Mouse (Mus musculus) E14TG2a.4 (cell line): Measurements from ENCODE around the gene Tmem86b.

Experiments
- CTCF ChIP-seq: conservative IDR thresholded peaks from 2 replicates; pipeline ENCODE4 v1.5.1; 2014; ENCODE audit warnings: low read length
- NANOG ChIP-seq: IDR thresholded peaks from 2 replicates; pipeline ENCODE4 v1.6.1; 2014; ENCODE audit warnings: borderline replicate concordance, low read length, mixed read lengths
- POU5F1 ChIP-seq: IDR thresholded peaks from 2 replicates; pipeline ENCODE4 v1.6.1; 2014; ENCODE audit warnings: low read length, borderline replicate concordance

DNA sequence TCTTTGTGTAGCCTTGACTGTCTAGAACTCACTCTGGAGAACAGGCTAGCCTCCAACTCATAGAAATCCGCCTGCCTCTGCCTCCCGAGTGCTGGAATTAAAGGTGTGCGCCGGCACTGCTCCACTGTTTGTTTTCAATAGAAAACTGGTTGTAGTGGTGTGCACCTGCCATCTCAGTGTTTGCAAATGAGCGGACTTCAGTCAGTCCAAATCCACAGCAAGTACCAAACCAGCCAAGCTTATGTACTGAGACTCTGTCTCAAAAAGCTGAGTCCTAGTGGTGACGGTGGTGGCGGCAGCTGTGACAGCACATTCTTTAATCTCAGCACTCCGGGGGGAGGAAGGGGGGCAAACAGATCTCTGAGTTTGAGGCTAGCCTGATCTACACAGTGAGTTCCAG, 37.3 kb upstream of the Tmem86b start:
- TF ChIP-seq CTCF (no peak), NANOG (no peak), POU5F1 (no peak)
